Mouse (Mus musculus) cerebellum, adult 2 months (tissue): ENCODE results near the gene Syngr4. TPM values are rescaled to one million over a fixed set of nuclear protein-coding genes. Genes with fewer than 3 reads are reported as not detected.
A peak's percentile ranks its signal among the peaks of the same experiment; 100 is the strongest.

ENCODE experiments used
- DNase-seq, 2 experiments: peaks; one replicate each; pipeline ENCODE4 v3.0.0; 2021
- H3K27ac ChIP-seq: fragments of 200-500 bp; 2 replicates; pipeline ENCODE4 v1.5.1; 2012; ENCODE audit warnings: low read length, control low read depth, inconsistent platforms; ENCODE audit not compliant: insufficient read depth
- H3K27me3 ChIP-seq: fragments of 200-500 bp; 2 replicates; pipeline ENCODE4 v1.6.1; 2012; ENCODE audit warnings: inconsistent platforms, mild to moderate bottlenecking, low read length, moderate library complexity; ENCODE audit not compliant: control insufficient read depth, insufficient read depth
- H3K4me1 ChIP-seq: fragments of 200-500 bp; 2 replicates; pipeline ENCODE4 v1.6.1; 2011; ENCODE audit warnings: low read length; ENCODE audit not compliant: control insufficient read depth, insufficient read depth
- H3K4me3 ChIP-seq: fragments of 200-500 bp; replicated peaks from 2 replicates; pipeline ENCODE3; 2011; ENCODE audit warnings: mild to moderate bottlenecking, low read depth, low read length, control low read depth; ENCODE audit not compliant: insufficient read depth
- CTCF ChIP-seq: fragments of 200-500 bp; IDR thresholded peaks from 2 replicates; pipeline ENCODE4 v1.5.1; 2011; ENCODE audit warnings: low read depth, mild to moderate bottlenecking, control low read depth, low read length, moderate library complexity, borderline replicate concordance; ENCODE audit not compliant: insufficient read depth
- POLR2A ChIP-seq: fragments of 200-500 bp; IDR thresholded peaks from 2 replicates; pipeline ENCODE4 v1.6.1; 2011; ENCODE audit warnings: low read length, control low read depth, borderline replicate concordance; ENCODE audit not compliant: insufficient read depth
- WGBS: fragments of 180-500 bp; shearing (Covaris S2); methylation state at CpG from one replicate; pipeline ENCODE4 v1.1.7; 2018; 5-methylcytosine and 5-hydroxymethylcytosine counted together
- polyA plus RNA-seq: library from polyadenylated mRNA; depleted of rRNA; stranded (reverse); fragments of >200 nt; gene quantifications from 2 replicates; pipeline ENCODE4 v1.2.3, GENCODE M21; 2012

The Syngr4 gene
- polyA plus RNA-seq, 1 experiment = not detected

DNA sequence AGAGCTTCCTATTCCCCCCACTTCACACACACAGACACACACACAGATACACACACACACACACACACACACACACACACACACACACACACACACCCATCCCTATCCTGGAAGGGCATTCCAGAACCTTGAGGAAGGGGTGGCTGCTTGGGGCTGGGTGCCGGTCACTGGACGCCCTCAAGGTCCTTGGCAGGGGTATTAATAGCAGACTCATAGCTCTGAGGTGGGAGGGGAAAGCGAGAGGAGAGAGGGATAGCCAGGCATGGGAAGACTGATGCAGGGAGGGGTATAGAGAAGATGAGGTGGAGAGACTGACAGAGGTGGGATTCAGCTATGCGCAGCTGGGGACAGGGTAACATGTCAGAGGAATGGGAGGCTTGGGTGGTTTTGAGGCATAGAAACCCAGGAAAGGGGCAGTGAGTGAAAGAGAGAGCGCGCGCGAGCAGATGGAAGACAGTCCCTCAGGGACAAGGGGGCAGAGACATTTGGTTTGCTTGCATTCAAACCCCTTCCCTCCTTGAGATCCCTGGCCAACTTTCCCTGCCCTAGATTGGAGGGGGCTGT lies 27.3 kb downstream of the Syngr4 start:
- Histone ChIP-seq H3K4me3 (peak overlapping the region; percentile 27), H3K27ac (no peak overlapping the region), H3K4me1 (peaks cover 9% of the 10 kb centered on the region; the same call in 1 of the 2 replicates), H3K27me3 (no peaks in the 10 kb centered on the region; the same call in 1 of the 2 replicates)
- no peak for TF ChIP-seq POLR2A
- TF ChIP-seq CTCF = no peak
- DNase-seq = no peak
- WGBS = 26% methylated on average over 8 of the region's 8 CpGs

- DNase-seq = no peak
- no peak for TF ChIP-seq POLR2A
- TF ChIP-seq CTCF = no peak
- Histone ChIP-seq H3K27me3 (no peaks in the 10 kb centered on the region; the same call in 1 of the 2 replicates), H3K27ac (no peak overlapping the region), H3K4me1 (peaks cover 5% of the 10 kb centered on the region; the same call in 1 of the 2 replicates), H3K4me3 (no peak overlapping the region)
- WGBS = 75% methylated on average over 2 of the region's 2 CpGs
Measured at GRCm38 (mm10) chr7:45867871-45868270, 28.6 kb downstream of the Syngr4 start.

GRCm38 (mm10) chr7:45865925-45866910 lies 30.3 kb downstream of the Syngr4 start:
- 1% methylated on average over 117 of the region's 117 CpGs for WGBS
- Histone ChIP-seq H3K4me3 (peak overlapping the region; percentile 66), H3K4me1 (peaks cover 5% of the 10 kb centered on the region; the same call in 1 of the 2 replicates), H3K27me3 (no peaks in the 10 kb centered on the region; the same call in 1 of the 2 replicates), H3K27ac (no peak overlapping the region)
- TF ChIP-seq POLR2A = 0 out of 2 replicates have a peak, but pooled peaks have one; percentile 18
- no peak for TF ChIP-seq CTCF
- DNase-seq = peak; percentile 70 to 78

- whole genome bisulfite sequencing = 55% methylated on average over 3 of the region's 3 CpGs
Measured at GRCm38 (mm10) chr7:45864435-45864834, 32.1 kb downstream of the Syngr4 start.

GRCm38 (mm10) chr7:45862804-45863203 lies 33.7 kb downstream of the Syngr4 start:
- Histone ChIP-seq H3K4me1 (no peaks in the 10 kb centered on the region; the same call in 1 of the 2 replicates), H3K27me3 (no peaks in the 10 kb centered on the region), H3K4me3 (no peak overlapping the region), H3K27ac (no peak overlapping the region)
- no peak for DNase-seq
- WGBS = 84% methylated on average over 7 of the region's 7 CpGs
- TF ChIP-seq POLR2A (no peak), CTCF (no peak)

More at GRCm38 (mm10) chr7:45864435-45864834, 32.1 kb downstream of the Syngr4 start:
- TF ChIP-seq POLR2A = no peak
- no peak for TF ChIP-seq CTCF
- DNase-seq = no peak
- Histone ChIP-seq H3K27ac (no peak overlapping the region), H3K27me3 (no peaks in the 10 kb centered on the region; the same call in 1 of the 2 replicates), H3K4me3 (no peak overlapping the region), H3K4me1 (no peaks in the 10 kb centered on the region)

GRCm38 (mm10) chr7:45859008-45859407 lies 37.5 kb downstream of the Syngr4 start:
- no peak for DNase-seq
- H3K27ac ChIP-seq = no peak overlapping the region
- 90% methylated on average over 4 of the region's 4 CpGs for WGBS
- no peak overlapping the region for H3K4me3 ChIP-seq
- no peaks in the 10 kb centered on the region for H3K27me3 ChIP-seq
- TF ChIP-seq POLR2A = no peak
- peaks cover 3% of the 10 kb centered on the region for H3K4me1 ChIP-seq

DNA sequence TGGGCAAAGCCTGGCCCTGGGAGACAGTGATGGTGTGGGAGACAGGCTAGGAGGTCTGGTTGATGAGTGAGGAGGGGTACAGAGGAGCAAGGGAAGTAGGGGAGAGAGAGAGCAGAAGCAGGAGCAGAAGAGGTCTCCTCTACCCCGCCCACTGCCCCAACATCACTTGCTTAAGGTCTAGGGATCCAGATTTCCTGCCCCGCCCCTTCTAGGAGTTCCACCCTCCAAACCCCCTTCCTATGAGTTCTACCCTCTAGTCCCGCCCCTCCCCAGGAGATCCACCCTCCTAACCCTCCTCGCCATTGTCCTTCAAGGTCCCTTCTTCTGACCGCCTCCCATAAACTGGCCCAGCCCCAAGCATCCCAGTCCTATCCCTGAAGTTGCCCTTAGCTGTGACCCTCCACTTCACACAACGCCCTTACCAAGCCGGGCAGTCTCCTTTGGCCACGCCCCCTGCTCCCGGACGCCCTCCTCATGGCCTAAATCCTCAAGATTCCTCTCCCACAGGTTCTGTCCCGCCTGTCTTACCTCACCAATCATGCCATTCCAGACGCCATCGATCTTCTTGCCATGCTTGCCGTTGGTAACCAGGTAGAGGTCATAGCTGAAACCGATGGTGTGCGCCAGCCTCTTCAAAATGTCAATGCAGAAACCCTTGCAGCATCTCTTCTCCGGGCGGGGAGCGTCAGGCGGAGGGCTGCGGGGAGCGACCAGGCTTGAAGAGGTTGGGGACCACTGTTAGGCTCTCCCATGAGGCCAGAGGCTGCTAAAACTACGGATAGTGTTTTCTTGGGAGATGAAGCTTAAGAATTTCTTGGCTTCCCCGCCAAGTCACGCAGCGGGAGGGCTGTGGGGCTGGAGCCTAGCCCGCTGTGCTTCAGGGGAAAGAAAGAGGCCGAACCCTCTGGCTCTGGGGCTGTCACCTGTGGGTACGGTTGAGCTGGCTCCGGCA lies 39.3 kb downstream of the Syngr4 start:
- Histone ChIP-seq H3K27me3 (no peaks in the 10 kb centered on the region), H3K4me1 (peaks cover 3% of the 10 kb centered on the region), H3K4me3 (peak overlapping the region; percentile 90), H3K27ac (no peak overlapping the region)
- TF ChIP-seq POLR2A = 0 out of 2 replicates have a peak, but pooled peaks have one; percentile 21
- TF ChIP-seq CTCF = no peak
- 9% methylated on average over 30 of the region's 30 CpGs for WGBS
- DNase-seq = peak; percentile 53 to 74
